Mouse (Mus musculus): ENCODE results near the gene Atp2b4. TPM values are rescaled to one million over a fixed set of nuclear protein-coding genes. Genes with fewer than 3 reads are reported as not detected.

The Atp2b4 gene
- polyA plus RNA-seq, 1 experiment from 2014 or later: 15.6 TPM

- Histone ChIP-seq H3K27ac (replicated peaks; ENCODE audit: low read depth, low read length) (no peak overlapping the region), H3K4me3 (replicated peaks; ENCODE audit: low read depth, low read length) (no peak overlapping the region), H3K9ac (replicated peaks; ENCODE audit: low read length) (no peak overlapping the region), H3K4me2 (ENCODE audit: low read length) (no peak overlapping the region), H3K9me3 (ENCODE audit: control insufficient read depth, low read length) (no peaks in the 10 kb centered on the region), H3K4me1 (ENCODE audit: control insufficient read depth, insufficient read depth, low read length) (no peaks in the 10 kb centered on the region), H3K27me3 (ENCODE audit: control insufficient read depth, insufficient read depth, low read length) (no peaks in the 10 kb centered on the region), H3K36me3 (ENCODE audit: control insufficient read depth, insufficient read depth, low read length) (no peaks in the 10 kb centered on the region)
- WGBS: 85% methylated on average over 4 of the region's 4 CpGs
- DNase-seq (no peak), ATAC-seq (ENCODE audit: low FRiP score, low TSS enrichment) (no peak)
Observed at GRCm38 (mm10) chr1:133790011-133790410, 10.8 kb downstream of the Atp2b4 start.

- no peak overlapping the region for H3K4me2 ChIP-seq (ENCODE audit: low read length)
- H3K4me3 ChIP-seq (replicated peaks; ENCODE audit: low read depth, low read length): no peak overlapping the region
- no peaks in the 10 kb centered on the region for H3K9me3 ChIP-seq (ENCODE audit: control insufficient read depth, low read length)
- no peaks in the 10 kb centered on the region for H3K4me1 ChIP-seq (ENCODE audit: control insufficient read depth, insufficient read depth, low read length)
- H3K27me3 ChIP-seq (ENCODE audit: control insufficient read depth, insufficient read depth, low read length): no peaks in the 10 kb centered on the region
- DNase-seq: peak; percentile 12
- no peak for ATAC-seq (ENCODE audit: low FRiP score, low TSS enrichment)
- WGBS: 72% methylated on average over 5 of the region's 5 CpGs
- H3K9ac ChIP-seq (replicated peaks; ENCODE audit: low read length): no peak overlapping the region
- no peak overlapping the region for H3K27ac ChIP-seq (replicated peaks; ENCODE audit: low read depth, low read length)
- H3K36me3 ChIP-seq (ENCODE audit: control insufficient read depth, insufficient read depth, low read length): no peaks in the 10 kb centered on the region
Observed at GRCm38 (mm10) chr1:133788864-133789263, 12.0 kb downstream of the Atp2b4 start.

GRCm38 (mm10) chr1:133787500-133788210, 13.2 kb downstream of the Atp2b4 start:
- DNase-seq: no peak
- no peaks in the 10 kb centered on the region for H3K9me3 ChIP-seq (ENCODE audit: control insufficient read depth, low read length)
- 79% methylated on average over 10 of the region's 10 CpGs for WGBS
- no peaks in the 10 kb centered on the region for H3K36me3 ChIP-seq (ENCODE audit: control insufficient read depth, insufficient read depth, low read length)
- H3K9ac ChIP-seq (replicated peaks; ENCODE audit: low read length): no peak overlapping the region
- no peak overlapping the region for H3K4me2 ChIP-seq (ENCODE audit: low read length)
- no peak overlapping the region for H3K4me3 ChIP-seq (replicated peaks; ENCODE audit: low read depth, low read length)
- no peak for ATAC-seq (ENCODE audit: low FRiP score, low TSS enrichment)
- no peaks in the 10 kb centered on the region for H3K4me1 ChIP-seq (ENCODE audit: control insufficient read depth, insufficient read depth, low read length)
- H3K27ac ChIP-seq (replicated peaks; ENCODE audit: low read depth, low read length): no peak overlapping the region
- H3K27me3 ChIP-seq (ENCODE audit: control insufficient read depth, insufficient read depth, low read length): no peaks in the 10 kb centered on the region

- Histone ChIP-seq H3K36me3 (ENCODE audit: control insufficient read depth, insufficient read depth, low read length) (no peaks in the 10 kb centered on the region), H3K4me2 (ENCODE audit: low read length) (no peak overlapping the region), H3K27me3 (ENCODE audit: control insufficient read depth, insufficient read depth, low read length) (no peaks in the 10 kb centered on the region), H3K9ac (replicated peaks; ENCODE audit: low read length) (no peak overlapping the region), H3K27ac (replicated peaks; ENCODE audit: low read depth, low read length) (0 out of 2 replicates have a peak overlapping the region, but pooled peaks have one; percentile 5), H3K4me1 (ENCODE audit: control insufficient read depth, insufficient read depth, low read length) (no peaks in the 10 kb centered on the region), H3K4me3 (replicated peaks; ENCODE audit: low read depth, low read length) (no peak overlapping the region), H3K9me3 (ENCODE audit: control insufficient read depth, low read length) (no peaks in the 10 kb centered on the region)
- ATAC-seq (ENCODE audit: low FRiP score, low TSS enrichment) (no peak), DNase-seq (no peak)
- 90% methylated on average over 3 of the region's 3 CpGs for WGBS
Observed at GRCm38 (mm10) chr1:133784621-133785020, 16.2 kb downstream of the Atp2b4 start.

- Histone ChIP-seq H3K9ac (replicated peaks; ENCODE audit: low read length) (no peak overlapping the region), H3K4me1 (ENCODE audit: control insufficient read depth, insufficient read depth, low read length) (no peaks in the 10 kb centered on the region), H3K27ac (replicated peaks; ENCODE audit: low read depth, low read length) (no peak overlapping the region), H3K4me3 (replicated peaks; ENCODE audit: low read depth, low read length) (no peak overlapping the region), H3K9me3 (ENCODE audit: control insufficient read depth, low read length) (no peaks in the 10 kb centered on the region), H3K36me3 (ENCODE audit: control insufficient read depth, insufficient read depth, low read length) (no peaks in the 10 kb centered on the region), H3K27me3 (ENCODE audit: control insufficient read depth, insufficient read depth, low read length) (no peaks in the 10 kb centered on the region), H3K4me2 (ENCODE audit: low read length) (no peak overlapping the region)
- 55% methylated on average over 3 of the region's 3 CpGs for WGBS
- DNase-seq (no peak), ATAC-seq (ENCODE audit: low FRiP score, low TSS enrichment) (no peak)
Observed at GRCm38 (mm10) chr1:133781531-133781930, 19.3 kb downstream of the Atp2b4 start.

- Histone ChIP-seq H3K9me3 (ENCODE audit: control insufficient read depth, low read length) (no peaks in the 10 kb centered on the region), H3K4me1 (ENCODE audit: control insufficient read depth, insufficient read depth, low read length) (no peaks in the 10 kb centered on the region), H3K4me3 (replicated peaks; ENCODE audit: low read depth, low read length) (no peak overlapping the region), H3K9ac (replicated peaks; ENCODE audit: low read length) (no peak overlapping the region), H3K36me3 (ENCODE audit: control insufficient read depth, insufficient read depth, low read length) (no peaks in the 10 kb centered on the region), H3K4me2 (ENCODE audit: low read length) (no peak overlapping the region), H3K27ac (replicated peaks; ENCODE audit: low read depth, low read length) (no peak overlapping the region), H3K27me3 (ENCODE audit: control insufficient read depth, insufficient read depth, low read length) (no peaks in the 10 kb centered on the region)
- ATAC-seq (ENCODE audit: low FRiP score, low TSS enrichment) (no peak), DNase-seq (no peak)
- 93% methylated on average over 1 of the region's 1 CpGs for WGBS
Observed at GRCm38 (mm10) chr1:133779043-133779442, 21.8 kb downstream of the Atp2b4 start.

GRCm38 (mm10) chr1:133777651-133778231, 23.1 kb downstream of the Atp2b4 start:
- Histone ChIP-seq H3K4me3 (replicated peaks; ENCODE audit: low read depth, low read length) (no peak overlapping the region), H3K27me3 (ENCODE audit: control insufficient read depth, insufficient read depth, low read length) (no peaks in the 10 kb centered on the region), H3K27ac (replicated peaks; ENCODE audit: low read depth, low read length) (no peak overlapping the region), H3K36me3 (ENCODE audit: control insufficient read depth, insufficient read depth, low read length) (no peaks in the 10 kb centered on the region), H3K4me1 (ENCODE audit: control insufficient read depth, insufficient read depth, low read length) (no peaks in the 10 kb centered on the region), H3K4me2 (ENCODE audit: low read length) (no peak overlapping the region), H3K9me3 (ENCODE audit: control insufficient read depth, low read length) (no peaks in the 10 kb centered on the region), H3K9ac (replicated peaks; ENCODE audit: low read length) (no peak overlapping the region)
- ATAC-seq (ENCODE audit: low FRiP score, low TSS enrichment): no peak
- WGBS: 75% methylated on average over 15 of the region's 15 CpGs
- DNase-seq: no peak

- 47% methylated on average over 9 of the region's 9 CpGs for WGBS
- H3K9me3 ChIP-seq (ENCODE audit: control insufficient read depth, low read length): no peaks in the 10 kb centered on the region
- ATAC-seq (ENCODE audit: low FRiP score, low TSS enrichment): no peak
- no peak overlapping the region for H3K4me2 ChIP-seq (ENCODE audit: low read length)
- H3K4me1 ChIP-seq (ENCODE audit: control insufficient read depth, insufficient read depth, low read length): peaks cover 6% of the 10 kb centered on the region; the same call in 1 of the 2 replicates
- no peak overlapping the region for H3K27ac ChIP-seq (replicated peaks; ENCODE audit: low read depth, low read length)
- no peak for DNase-seq
- H3K4me3 ChIP-seq (replicated peaks; ENCODE audit: low read depth, low read length): no peak overlapping the region
- H3K9ac ChIP-seq (replicated peaks; ENCODE audit: low read length): no peak overlapping the region
- H3K27me3 ChIP-seq (ENCODE audit: control insufficient read depth, insufficient read depth, low read length): no peaks in the 10 kb centered on the region
- no peaks in the 10 kb centered on the region for H3K36me3 ChIP-seq (ENCODE audit: control insufficient read depth, insufficient read depth, low read length)
Observed at GRCm38 (mm10) chr1:133772553-133772952, 28.3 kb downstream of the Atp2b4 start.

- no peak overlapping the region for H3K4me2 ChIP-seq (ENCODE audit: low read length)
- no peak for ATAC-seq (ENCODE audit: low FRiP score, low TSS enrichment)
- no peak overlapping the region for H3K9ac ChIP-seq (replicated peaks; ENCODE audit: low read length)
- no peaks in the 10 kb centered on the region for H3K9me3 ChIP-seq (ENCODE audit: control insufficient read depth, low read length)
- H3K4me3 ChIP-seq (replicated peaks; ENCODE audit: low read depth, low read length): no peak overlapping the region
- WGBS: 81% methylated on average over 10 of the region's 10 CpGs
- H3K27me3 ChIP-seq (ENCODE audit: control insufficient read depth, insufficient read depth, low read length): no peaks in the 10 kb centered on the region
- no peak overlapping the region for H3K27ac ChIP-seq (replicated peaks; ENCODE audit: low read depth, low read length)
- H3K4me1 ChIP-seq (ENCODE audit: control insufficient read depth, insufficient read depth, low read length): peaks cover 13% of the 10 kb centered on the region
- no peak for DNase-seq
- H3K36me3 ChIP-seq (ENCODE audit: control insufficient read depth, insufficient read depth, low read length): no peaks in the 10 kb centered on the region
Observed at GRCm38 (mm10) chr1:133771831-133772399, 28.9 kb downstream of the Atp2b4 start.
